Mouse (Mus musculus): ENCODE data around the gene Madcam1. TPM values are rescaled to one million over a fixed set of nuclear protein-coding genes. Genes with fewer than 3 reads are reported as not detected.
"Not testable (repeated sequence)": the region's sequence is repeated elsewhere in the genome, so short reads cannot be mapped to it uniquely, and the experiment has no call there.

Madcam1 gene
- polyA plus RNA-seq, 2 experiments: 0.10 to 0.20 TPM

GRCm38 (mm10) chr10:79697916-79698315, 33.6 kb downstream of the Madcam1 start:
- no peak overlapping the region for H3K4me3 ChIP-seq (ENCODE audit: insufficient read depth in 1 of 2, low read depth in 2 of 2, low read length in 2 of 2)
- DNase-seq (ENCODE audit: low read depth in 3 of 3, low spot score in 3 of 3): no peak
- no peak for ATAC-seq (ENCODE audit: insufficient read depth)
- H3K27me3 ChIP-seq (ENCODE audit: control insufficient read depth, insufficient read depth, low read length): no peaks in the 10 kb centered on the region
- H3K9ac ChIP-seq (replicated peaks): no peak overlapping the region
- H3K4me2 ChIP-seq (ENCODE audit: low read depth): no peak overlapping the region
- TF ChIP-seq CTCF (IDR thresholded peaks at IDR 0.05; ENCODE audit: low read depth) (no peak), EP300 (IDR thresholded peaks at IDR 0.05; ENCODE audit: low read depth) (no peak)
- H3K36me3 ChIP-seq (replicated peaks; ENCODE audit: control insufficient read depth, insufficient read depth, low read depth): no peaks in the 10 kb centered on the region
- 34% methylated on average over 6 of the region's 6 CpGs for WGBS (ENCODE audit: insufficient replicate concordance)
- peaks cover 0 to 22% of the 10 kb centered on the region in 2 experiments; a peak in 2 of 4 replicates for H3K4me1 ChIP-seq (replicated peaks; ENCODE audit: control insufficient read depth in 2 of 2, insufficient read depth in 2 of 2, low read length in 1 of 2)
- H3K27ac ChIP-seq: no peak overlapping the region
- H3K9me3 ChIP-seq (ENCODE audit: control insufficient read depth, low read length): no peaks in the 10 kb centered on the region

DNA sequence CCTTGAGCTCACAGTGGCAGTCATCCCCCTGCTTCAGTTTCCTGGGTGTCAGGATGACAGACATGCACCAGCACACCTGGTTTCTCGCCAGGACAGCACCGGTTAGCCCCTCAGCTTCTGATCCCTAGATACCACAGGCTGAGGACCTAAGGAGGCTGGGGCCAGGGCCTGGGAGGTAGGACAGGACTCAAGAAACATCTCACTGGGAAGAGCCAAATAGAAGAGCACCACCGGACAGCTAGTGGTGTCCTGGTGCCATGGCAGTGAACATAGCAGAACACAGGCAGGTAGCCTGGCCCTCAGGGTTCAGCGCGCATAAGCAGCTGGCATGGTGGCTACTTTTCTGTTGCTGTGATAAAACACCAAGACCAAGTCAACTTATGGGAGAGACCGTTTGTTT, 34.1 kb downstream of the Madcam1 start:
- no peak for TF ChIP-seq CTCF (IDR thresholded peaks at IDR 0.05; ENCODE audit: low read depth)
- TF ChIP-seq EP300 (IDR thresholded peaks at IDR 0.05; ENCODE audit: low read depth): no peak
- H3K4me3 ChIP-seq (ENCODE audit: insufficient read depth in 1 of 2, low read depth in 2 of 2, low read length in 2 of 2): no peak overlapping the region
- H3K9ac ChIP-seq (replicated peaks): no peak overlapping the region
- no peaks in the 10 kb centered on the region for H3K36me3 ChIP-seq (replicated peaks; ENCODE audit: control insufficient read depth, insufficient read depth, low read depth)
- H3K9me3 ChIP-seq (ENCODE audit: control insufficient read depth, low read length): no peaks in the 10 kb centered on the region
- H3K27me3 ChIP-seq (ENCODE audit: control insufficient read depth, insufficient read depth, low read length): no peaks in the 10 kb centered on the region
- DNase-seq (ENCODE audit: low read depth in 3 of 3, low spot score in 3 of 3): no peak
- 70% methylated on average over 6 of the region's 6 CpGs for WGBS (ENCODE audit: insufficient replicate concordance)
- H3K4me1 ChIP-seq (replicated peaks; ENCODE audit: control insufficient read depth in 2 of 2, insufficient read depth in 2 of 2, low read length in 1 of 2): peaks cover 0 to 22% of the 10 kb centered on the region in 2 experiments; a peak in 3 of 4 replicates
- no peak overlapping the region for H3K4me2 ChIP-seq (ENCODE audit: low read depth)
- no peak for ATAC-seq (ENCODE audit: insufficient read depth)
- no peak overlapping the region for H3K27ac ChIP-seq

DNA sequence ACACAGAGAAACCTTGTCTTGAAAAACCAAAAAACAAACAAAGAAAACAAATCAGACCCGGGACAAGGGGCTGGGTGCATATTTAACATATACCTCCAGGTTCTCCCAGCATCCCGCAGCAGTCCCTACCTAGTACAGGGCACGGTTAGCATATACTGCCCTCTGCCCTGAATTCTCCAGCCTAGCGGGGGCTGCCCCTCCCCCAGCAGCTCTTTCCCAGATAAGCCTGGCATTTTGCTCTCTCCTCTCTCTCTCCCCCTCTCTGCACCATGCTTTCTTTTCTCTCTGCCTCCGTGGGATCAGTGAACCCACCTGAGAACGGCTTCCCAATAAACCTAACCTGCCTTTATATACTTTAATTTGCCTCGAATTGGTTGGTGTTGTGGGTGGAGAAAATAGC, 36.3 kb downstream of the Madcam1 start:
- H3K27ac ChIP-seq: no peak overlapping the region
- no peaks in the 10 kb centered on the region for H3K27me3 ChIP-seq (ENCODE audit: control insufficient read depth, insufficient read depth, low read length)
- no peak overlapping the region for H3K4me2 ChIP-seq (ENCODE audit: low read depth)
- peaks cover 4 to 25% of the 10 kb centered on the region in 2 experiments for H3K4me1 ChIP-seq (replicated peaks; ENCODE audit: control insufficient read depth in 2 of 2, insufficient read depth in 2 of 2, low read length in 1 of 2)
- H3K9ac ChIP-seq (replicated peaks): no peak overlapping the region
- ATAC-seq (ENCODE audit: insufficient read depth) (no peak), DNase-seq (ENCODE audit: low read depth in 3 of 3, low spot score in 3 of 3) (no peak)
- no peaks in the 10 kb centered on the region for H3K9me3 ChIP-seq (ENCODE audit: control insufficient read depth, low read length)
- WGBS (ENCODE audit: insufficient replicate concordance): 45% methylated on average over 7 of the region's 7 CpGs
- TF ChIP-seq CTCF (IDR thresholded peaks at IDR 0.05; ENCODE audit: low read depth) (no peak), EP300 (IDR thresholded peaks at IDR 0.05; ENCODE audit: low read depth) (no peak)
- no peaks in the 10 kb centered on the region for H3K36me3 ChIP-seq (replicated peaks; ENCODE audit: control insufficient read depth, insufficient read depth, low read depth)
- no peak overlapping the region for H3K4me3 ChIP-seq (ENCODE audit: insufficient read depth in 1 of 2, low read depth in 2 of 2, low read length in 2 of 2)

- no peaks in the 10 kb centered on the region for H3K9me3 ChIP-seq (ENCODE audit: control insufficient read depth, low read length)
- H3K9ac ChIP-seq (replicated peaks): no peak overlapping the region
- H3K4me1 ChIP-seq (replicated peaks; ENCODE audit: control insufficient read depth in 2 of 2, insufficient read depth in 2 of 2, low read length in 1 of 2): peaks cover 8 to 27% of the 10 kb centered on the region in 2 experiments
- DNase-seq (ENCODE audit: low read depth in 3 of 3, low spot score in 3 of 3): no peak
- H3K36me3 ChIP-seq (replicated peaks; ENCODE audit: control insufficient read depth, insufficient read depth, low read depth): peaks cover 5% of the 10 kb centered on the region
- WGBS (ENCODE audit: insufficient replicate concordance): 59% methylated on average over 10 of the region's 10 CpGs
- H3K27me3 ChIP-seq (ENCODE audit: control insufficient read depth, insufficient read depth, low read length): no peaks in the 10 kb centered on the region
- TF ChIP-seq EP300 (IDR thresholded peaks at IDR 0.05; ENCODE audit: low read depth): no peak
- TF ChIP-seq CTCF (IDR thresholded peaks at IDR 0.05; ENCODE audit: low read depth): no peak
- no peak overlapping the region for H3K27ac ChIP-seq
- ATAC-seq (ENCODE audit: insufficient read depth): no peak
- H3K4me2 ChIP-seq (ENCODE audit: low read depth): no peak overlapping the region
- H3K4me3 ChIP-seq (ENCODE audit: insufficient read depth in 1 of 2, low read depth in 2 of 2, low read length in 2 of 2): no peak overlapping the region
These were observed 37.2 kb downstream of the Madcam1 start for GRCm38 (mm10) chr10:79701443-79702129.

DNA sequence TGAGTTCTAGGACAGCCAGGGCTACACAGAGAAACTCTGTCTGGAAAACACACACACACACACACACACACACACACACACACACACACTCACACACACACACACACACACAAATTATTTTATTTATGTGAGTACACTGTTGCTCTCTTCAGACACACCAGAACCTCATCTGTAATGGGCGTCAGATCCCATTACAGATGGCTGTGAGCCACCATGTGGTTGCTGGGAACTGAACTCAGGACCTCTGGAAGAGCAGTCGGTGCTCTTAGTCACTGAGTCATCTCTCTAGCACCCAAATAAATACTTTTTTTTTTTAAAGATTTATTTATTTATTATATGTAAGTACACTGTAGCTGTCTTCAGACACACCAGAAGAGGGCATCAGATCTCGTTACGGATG, 38.6 kb downstream of the Madcam1 start:
- H3K9me3 ChIP-seq (ENCODE audit: control insufficient read depth, low read length); H3K4me3 ChIP-seq (ENCODE audit: insufficient read depth in 1 of 2, low read depth in 2 of 2, low read length in 2 of 2); H3K9ac ChIP-seq (replicated peaks); H3K27me3 ChIP-seq (ENCODE audit: control insufficient read depth, insufficient read depth, low read length); DNase-seq (ENCODE audit: low read depth in 3 of 3, low spot score in 3 of 3); ATAC-seq (ENCODE audit: insufficient read depth); H3K27ac ChIP-seq; H3K4me2 ChIP-seq (ENCODE audit: low read depth): not testable (repeated sequence)
- 70% methylated on average over 2 of the region's 4 CpGs for WGBS (ENCODE audit: insufficient replicate concordance)
- peaks cover 18% of the 10 kb centered on the region for H3K36me3 ChIP-seq (replicated peaks; ENCODE audit: control insufficient read depth, insufficient read depth, low read depth)
- H3K4me1 ChIP-seq (replicated peaks; ENCODE audit: control insufficient read depth in 2 of 2, insufficient read depth in 2 of 2, low read length in 1 of 2): peaks cover 20 to 40% of the 10 kb centered on the region in 2 experiments
